Mouse (Mus musculus): ENCODE data around the gene Hmgcs2. TPM values are rescaled to one million over a fixed set of nuclear protein-coding genes. Genes with fewer than 3 reads are reported as not detected.
A peak's percentile ranks its signal among the peaks of the same experiment; 100 is the strongest.

Gene Hmgcs2
- total RNA-seq, 2 experiments from 2014 or later, result 30.6 to 130 TPM

DNA sequence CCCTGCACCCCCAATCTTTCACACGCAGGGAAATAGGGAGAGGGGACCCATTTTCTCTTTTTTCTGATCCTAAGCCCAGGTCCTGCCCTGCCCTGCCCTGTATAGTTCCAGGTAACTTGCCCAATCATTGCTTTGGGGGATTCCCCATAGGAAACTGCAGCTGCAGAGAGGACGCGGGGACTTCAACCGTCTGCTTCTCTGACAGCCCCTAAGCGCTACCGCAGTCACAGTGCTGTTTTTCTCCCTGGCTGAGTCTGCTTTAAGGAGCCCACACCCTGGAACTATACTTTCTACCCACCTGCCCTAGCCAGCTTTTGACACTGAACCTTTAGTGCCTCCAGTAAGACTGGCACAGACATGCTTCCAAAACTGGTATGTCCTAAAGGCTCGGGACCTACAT, 55.7 kb downstream of the Hmgcs2 start:
- DNase-seq (ENCODE audit: low spot score in 2 of 2), result no peak

GRCm38 (mm10) chr3:98336661-98337654, 56.7 kb downstream of the Hmgcs2 start:
- no peak for DNase-seq (ENCODE audit: low spot score in 2 of 2)

DNA sequence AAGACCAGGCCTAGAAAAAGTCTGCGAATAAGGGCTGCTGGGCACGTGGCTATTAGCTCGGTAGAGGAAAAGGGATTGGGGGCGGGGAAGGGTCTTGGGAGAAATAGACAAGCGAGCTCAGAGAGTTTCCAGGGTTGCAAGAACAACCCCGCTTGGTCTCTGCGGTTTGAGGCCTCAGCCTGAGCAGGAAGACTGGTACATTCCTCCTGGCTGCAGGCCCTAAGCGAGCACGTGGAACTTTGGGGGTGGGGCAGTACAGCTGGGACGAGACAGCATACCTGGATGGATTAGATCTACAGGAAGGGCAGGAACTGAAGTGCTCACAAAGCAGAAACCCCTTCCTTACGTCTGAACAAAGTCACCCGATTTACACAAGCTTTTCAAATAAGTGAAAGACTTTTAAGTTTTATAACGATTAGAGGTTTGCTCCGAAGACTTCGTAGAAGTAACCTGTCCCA, 58.4 kb downstream of the Hmgcs2 start:
- peak in 1 of 2 experiments; percentile 16 for DNase-seq (ENCODE audit: low spot score in 2 of 2)

- peak; percentile 16 to 22 for DNase-seq (ENCODE audit: low spot score in 2 of 2)
Measured at GRCm38 (mm10) chr3:98339097-98339705, 59.0 kb downstream of the Hmgcs2 start.

DNA sequence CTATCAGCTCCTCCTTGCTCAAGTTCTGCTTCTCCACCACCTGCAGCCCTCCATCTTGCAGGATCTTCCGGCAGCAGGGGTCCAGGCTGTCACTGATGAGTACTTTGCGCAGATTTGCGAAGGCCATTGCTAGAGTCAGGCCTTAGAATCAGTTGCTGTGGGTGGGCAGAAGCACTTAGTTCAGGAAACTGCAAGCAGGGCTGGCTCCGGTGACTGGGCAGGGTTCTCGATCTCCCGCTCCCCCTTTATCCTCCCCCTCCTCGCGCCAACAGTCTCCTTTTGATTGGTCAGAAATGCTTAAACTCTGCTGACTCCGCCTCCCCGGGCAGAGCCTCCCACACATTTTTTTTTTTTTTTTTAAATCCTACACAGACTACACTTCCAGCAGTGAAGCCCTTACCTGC, 59.5 kb downstream of the Hmgcs2 start, which contains the start of gene Phgdh:
Gene Phgdh (minus strand): TSS at position 285 of the 404 bp plus-strand sequence.
- DNase-seq (ENCODE audit: low spot score in 2 of 2), result peak in 1 of 2 experiments; percentile 38

- DNase-seq (ENCODE audit: low spot score in 2 of 2), result no peak
Measured at GRCm38 (mm10) chr3:98340818-98341594, 60.8 kb downstream of the Hmgcs2 start.

DNA sequence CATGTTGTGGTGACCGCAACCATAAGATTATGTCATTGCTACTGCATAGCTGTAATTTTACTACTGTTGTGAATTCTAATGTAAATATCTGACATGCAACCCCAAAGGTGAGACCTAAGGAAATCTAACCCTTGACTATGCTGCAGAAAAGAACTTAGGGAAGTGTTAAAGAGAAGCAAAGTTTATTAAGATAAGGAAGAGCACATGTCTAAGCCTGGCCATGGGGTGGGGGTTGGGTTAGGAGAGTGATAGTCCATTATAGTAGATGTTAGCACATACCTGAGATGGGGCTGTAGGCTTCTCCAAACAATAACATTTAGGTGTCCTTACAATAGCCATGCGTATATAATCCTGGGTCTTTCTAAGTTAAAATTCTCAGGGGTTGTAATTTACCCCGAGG, 63.0 kb downstream of the Hmgcs2 start:
- DNase-seq (ENCODE audit: low spot score in 2 of 2), result no peak

GRCm38 (mm10) chr3:98348106-98348505, 67.9 kb downstream of the Hmgcs2 start:
- no peak for DNase-seq (ENCODE audit: low spot score in 2 of 2)

DNA sequence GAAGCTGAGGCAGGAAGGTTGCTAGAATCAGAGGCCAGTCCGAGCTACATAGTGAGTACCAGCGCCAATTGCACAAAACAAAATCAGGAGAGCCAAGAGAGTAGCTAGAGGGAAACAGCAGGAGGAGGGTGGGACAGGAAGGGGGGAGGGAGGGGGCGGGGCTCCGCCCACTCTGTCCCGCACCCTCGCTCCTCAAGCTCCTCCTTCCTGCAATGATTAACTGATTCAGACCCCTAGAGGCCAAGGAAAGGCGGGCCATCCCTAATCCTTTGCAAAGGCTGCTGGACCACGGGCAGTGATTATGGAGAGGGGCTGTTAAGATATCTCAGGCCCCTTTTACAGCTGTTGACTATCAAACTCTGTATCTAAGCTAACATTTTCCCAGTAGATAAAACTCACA, 68.5 kb downstream of the Hmgcs2 start:
- no peak for DNase-seq (ENCODE audit: low spot score in 2 of 2)

DNA sequence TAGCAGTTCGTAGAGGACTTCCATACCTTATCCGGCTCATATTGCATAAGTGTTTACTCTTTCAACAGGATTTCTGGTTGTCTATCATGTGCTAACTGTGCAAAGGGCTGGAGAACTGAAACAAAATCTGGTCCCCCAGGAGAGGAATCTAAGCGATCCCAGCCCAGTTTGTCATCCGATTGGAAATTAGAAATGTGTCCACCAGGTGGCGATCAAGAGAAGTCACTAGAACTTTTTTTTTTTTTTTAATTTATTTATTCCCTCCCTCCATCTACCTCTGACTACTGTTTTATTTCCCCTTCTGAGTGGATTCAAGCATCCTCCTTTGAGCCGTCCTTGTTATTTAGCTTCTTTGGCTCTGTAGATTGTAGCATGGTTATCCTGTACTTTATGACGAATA, 73.7 kb downstream of the Hmgcs2 start:
- DNase-seq (ENCODE audit: low spot score in 2 of 2), result peak in 1 of 2 experiments; percentile 40

DNA sequence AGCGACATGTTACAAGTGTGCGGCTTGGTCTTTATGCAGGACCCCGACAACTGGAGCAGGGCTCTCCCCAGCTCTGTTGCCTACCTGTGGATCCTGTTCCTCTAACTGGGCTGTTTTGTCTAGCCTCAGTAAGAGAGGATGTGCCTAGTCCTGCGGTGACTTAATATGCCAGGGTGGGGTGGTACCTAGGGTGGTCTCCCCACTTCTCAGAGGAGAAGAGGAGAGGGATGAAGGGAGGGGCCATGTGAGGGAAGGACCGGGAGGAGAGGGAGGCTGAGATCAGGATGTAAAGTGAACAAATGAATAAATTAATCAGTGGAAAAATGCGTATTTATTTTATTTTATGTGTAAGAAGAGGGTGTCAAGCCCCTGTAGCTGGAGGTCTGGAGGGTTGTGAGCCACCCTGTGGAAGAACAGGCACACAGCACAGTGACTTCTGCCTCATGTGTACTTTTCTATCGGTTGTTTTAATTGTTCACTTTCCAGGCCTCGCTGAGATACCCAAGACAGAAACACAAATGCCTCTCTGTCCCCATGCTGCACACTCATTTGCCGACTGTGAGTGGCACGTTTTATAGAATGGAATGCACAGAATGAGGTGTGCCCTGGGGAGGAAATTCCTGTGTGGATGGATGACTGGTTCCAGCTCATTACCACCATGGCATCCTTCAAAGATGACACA, 75.2 kb downstream of the Hmgcs2 start:
- DNase-seq (ENCODE audit: low spot score in 2 of 2), result no peak

DNA sequence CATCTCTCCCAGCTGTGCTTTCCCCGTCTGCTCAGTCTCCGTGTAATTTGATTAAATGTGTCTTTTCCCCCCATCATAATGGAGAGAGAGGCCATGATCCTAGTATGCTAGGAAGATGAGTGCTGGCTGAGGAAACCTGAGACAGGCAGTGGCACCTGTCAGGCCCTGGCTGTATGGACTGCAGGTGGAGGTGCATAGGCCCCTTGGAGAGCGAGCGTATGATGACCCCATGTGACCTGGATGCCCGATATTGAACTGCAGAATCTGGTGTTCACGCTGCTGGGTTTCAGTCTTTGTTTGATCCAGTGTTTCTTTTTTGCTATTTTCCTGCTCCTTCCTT, 75.8 kb downstream of the Hmgcs2 start:
- DNase-seq (ENCODE audit: low spot score in 2 of 2), result no peak

GRCm38 (mm10) chr3:98356632-98357370, 76.6 kb downstream of the Hmgcs2 start:
- DNase-seq (ENCODE audit: low spot score in 2 of 2), result no peak

Other genes starting within 250 kb of the Hmgcs2 start
- not detected for gene Adam30, start 119.8 kb upstream of the Hmgcs2 start, total RNA-seq (2021)
- not detected for gene Reg4, start 58.3 kb upstream of the Hmgcs2 start, total RNA-seq (2021)
- gene Phgdh, start 59.6 kb downstream of the Hmgcs2 start, total RNA-seq (2021), result 10 to 100 TPM; 52.0 to 79.6 TPM
- 1 to 10 TPM; 5.6 to 9.4 TPM for gene Zfp697, start 102.0 kb downstream of the Hmgcs2 start, total RNA-seq (2021)
- gene Gm4450, start 176.7 kb downstream of the Hmgcs2 start, total RNA-seq (2021), result 10 to 100 TPM in 1 of 2 experiments, not detected in 1; 12.2 TPM
- gene Hsd3b4, start 230.1 kb downstream of the Hmgcs2 start, total RNA-seq (2021), result 1 to 10 TPM in 1 of 2 experiments, not detected in 1; 1.1 TPM